Mouse (Mus musculus): ENCODE results near the gene Vwf.

DNA sequence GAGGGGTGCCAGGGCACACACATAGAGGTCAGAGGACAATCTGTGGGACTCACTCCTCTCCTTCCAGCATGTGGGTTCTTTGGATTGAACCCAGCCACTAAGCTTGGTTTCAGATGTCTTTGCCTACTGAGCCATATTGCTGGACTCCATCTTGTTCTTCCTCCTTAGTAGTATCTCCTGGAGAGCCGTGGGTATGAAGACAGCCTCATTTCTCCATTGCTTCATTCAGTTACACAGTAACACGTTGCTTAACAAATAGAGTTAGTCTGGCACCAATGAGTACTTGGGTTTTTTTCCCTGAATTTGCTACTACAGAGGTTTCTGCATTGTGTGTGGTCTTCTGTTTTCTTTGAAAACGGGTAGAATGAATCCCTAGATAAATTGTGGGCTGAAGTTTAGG is 20.5 kb upstream of the Vwf start:
- TF ChIP-seq POLR2A (IDR thresholded peaks at IDR 0.05; ENCODE audit: insufficient read length, low read depth) (no peak), E2F4 (IDR thresholded peaks at IDR 0.05; ENCODE audit: insufficient read depth) (no peak), REST (IDR thresholded peaks at IDR 0.05; ENCODE audit: insufficient read depth, insufficient read length) (no peak), MYOD1 (IDR thresholded peaks at IDR 0.05; ENCODE audit: control insufficient read depth in 1 of 3, insufficient read length in 2 of 3, low read depth in 2 of 3) (no peak), TCF12 (IDR thresholded peaks at IDR 0.05; ENCODE audit: insufficient read depth, poor library complexity, severe bottlenecking) (no peak), MAX (IDR thresholded peaks at IDR 0.05; ENCODE audit: low read depth) (no peak), POLR2AphosphoS2 (IDR thresholded peaks at IDR 0.05; ENCODE audit: insufficient read length, low read depth) (no peak)

Data from myocyte (in vitro differentiated cells).